Mouse (Mus musculus) myocyte (in vitro differentiated cells): ENCODE results near the gene Atp8a1. TPM values are rescaled to one million over a fixed set of nuclear protein-coding genes. Genes with fewer than 3 reads are reported as not detected.

Experiments
- H3K27me3 ChIP-seq: one replicate; pipeline ENCODE4 v1.6.1; 2011; ENCODE audit not compliant: control insufficient read depth, insufficient read depth, insufficient read length
- H3K36me3 ChIP-seq: one replicate; pipeline ENCODE4 v1.6.1; 2011; ENCODE audit not compliant: control insufficient read depth, insufficient read depth
- H3K4me2 ChIP-seq: one replicate; pipeline ENCODE4 v1.6.1; 2011; ENCODE audit warnings: low read depth, control low read depth
- H3K4me3 ChIP-seq: one replicate; pipeline ENCODE4 v1.5.1; 2011; ENCODE audit warnings: mild to moderate bottlenecking, control low read depth, moderate library complexity
- H3K79me2 ChIP-seq: one replicate; pipeline ENCODE4 v1.6.1; 2011; ENCODE audit not compliant: control insufficient read depth, insufficient read depth
- H3ac ChIP-seq: one replicate; pipeline ENCODE4 v1.6.1; 2011; ENCODE audit not compliant: control insufficient read depth, insufficient read length
- CEBPB ChIP-seq: IDR thresholded peaks from 2 replicates; pipeline ENCODE4 v1.6.1; 2011; ENCODE audit warnings: mild to moderate bottlenecking, moderate library complexity; ENCODE audit not compliant: poor library complexity, insufficient read depth, severe bottlenecking
- E2F4 ChIP-seq: IDR thresholded peaks from one replicate; pipeline ENCODE4 v1.6.1; 2011; ENCODE audit warnings: mild to moderate bottlenecking, control low read depth, moderate library complexity; ENCODE audit not compliant: insufficient read depth
- MAX ChIP-seq: IDR thresholded peaks from one replicate; pipeline ENCODE4 v1.6.1; 2011; ENCODE audit warnings: low read depth, mild to moderate bottlenecking, control low read depth
- MYOD1 ChIP-seq, 3 experiments: IDR thresholded peaks; one replicate each; pipeline ENCODE4 v1.6.1; 2011; ENCODE audit warnings: control low read depth in 2 of 3, low read depth in 2 of 3, mild to moderate bottlenecking in 2 of 3, moderate library complexity in 1 of 3; ENCODE audit not compliant: insufficient read length in 2 of 3, control insufficient read depth in 1 of 3
- MYOG ChIP-seq, 3 experiments: IDR thresholded peaks; one replicate each; pipeline ENCODE4 v1.6.1; 2011; ENCODE audit warnings: control low read depth in 2 of 3, low read depth in 2 of 3, mild to moderate bottlenecking in 2 of 3; ENCODE audit not compliant: insufficient read length in 2 of 3, control insufficient read depth in 1 of 3, insufficient read depth in 1 of 3
- POLR2A ChIP-seq: IDR thresholded peaks from one replicate; pipeline ENCODE4 v1.6.1; 2011; ENCODE audit warnings: low read depth, mild to moderate bottlenecking, control low read depth, moderate library complexity; ENCODE audit not compliant: insufficient read length
- POLR2AphosphoS2 ChIP-seq: IDR thresholded peaks from one replicate; pipeline ENCODE4 v1.6.1; 2011; ENCODE audit warnings: low read depth, control low read depth; ENCODE audit not compliant: insufficient read length
- REST ChIP-seq: IDR thresholded peaks from one replicate; pipeline ENCODE4 v1.6.1; 2011; ENCODE audit warnings: mild to moderate bottlenecking, control low read depth, moderate library complexity; ENCODE audit not compliant: insufficient read depth, insufficient read length
- SRF ChIP-seq: IDR thresholded peaks from one replicate; pipeline ENCODE4 v1.6.1; 2011; ENCODE audit warnings: low read depth; ENCODE audit not compliant: control insufficient read depth, insufficient read length
- TCF12 ChIP-seq: IDR thresholded peaks from one replicate; pipeline ENCODE4 v1.6.1; 2011; ENCODE audit warnings: mild to moderate bottlenecking, control low read depth; ENCODE audit not compliant: poor library complexity, insufficient read depth, severe bottlenecking
- TCF3 ChIP-seq: IDR thresholded peaks from one replicate; pipeline ENCODE4 v1.6.1; 2011; ENCODE audit warnings: low read depth, control low read depth; ENCODE audit not compliant: insufficient read length
- USF1 ChIP-seq: IDR thresholded peaks from one replicate; pipeline ENCODE4 v1.6.1; 2011; ENCODE audit warnings: low read depth, mild to moderate bottlenecking, control low read depth, moderate library complexity
- polyA plus RNA-seq: library from polyadenylated mRNA; unstranded; fragments of >200 nt; fragmentation: generic; extraction: Trizol; gene quantifications from one replicate; pipeline ENCODE4 v1.2.1, GENCODE M21; 2012; ENCODE audit warnings: missing spikeins

Gene Atp8a1
- polyA plus RNA-seq, 1 experiment: 0.02 TPM

GRCm38 (mm10) chr5:67605951-67606350 is 241.3 kb downstream of the Atp8a1 start:
- no peaks in the 10 kb centered on the region for H3K36me3 ChIP-seq
- TF ChIP-seq MYOG (IDR thresholded peaks at IDR 0.05; ENCODE audit: control insufficient read depth in 1 of 3, insufficient read depth in 1 of 3, insufficient read length in 2 of 3, low read depth in 2 of 3) (no peak), POLR2A (no peak), REST (no peak), CEBPB (no peak), TCF12 (no peak), USF1 (no peak), SRF (no peak), MAX (no peak), E2F4 (no peak), MYOD1 (IDR thresholded peaks at IDR 0.05; ENCODE audit: control insufficient read depth in 1 of 3, insufficient read length in 2 of 3, low read depth in 2 of 3) (no peak), TCF3 (no peak), POLR2AphosphoS2 (no peak)
- no peak overlapping the region for H3K4me2 ChIP-seq
- no peaks in the 10 kb centered on the region for H3K79me2 ChIP-seq
- no peak overlapping the region for H3ac ChIP-seq
- no peaks in the 10 kb centered on the region for H3K27me3 ChIP-seq
- no peak overlapping the region for H3K4me3 ChIP-seq

GRCm38 (mm10) chr5:67599935-67600334 is 247.3 kb downstream of the Atp8a1 start:
- H3K4me2 ChIP-seq: no peak overlapping the region

GRCm38 (mm10) chr5:67595629-67596028 is 251.6 kb downstream of the Atp8a1 start:
- H3K4me3 ChIP-seq: no peak overlapping the region
- no peaks in the 10 kb centered on the region for H3K79me2 ChIP-seq
- no peaks in the 10 kb centered on the region for H3K27me3 ChIP-seq
- no peak overlapping the region for H3ac ChIP-seq
- H3K36me3 ChIP-seq: no peaks in the 10 kb centered on the region
- TF ChIP-seq POLR2AphosphoS2 (no peak), TCF3 (no peak), REST (no peak), MYOD1 (IDR thresholded peaks at IDR 0.05; ENCODE audit: control insufficient read depth in 1 of 3, insufficient read length in 2 of 3, low read depth in 2 of 3) (no peak), CEBPB (no peak), MYOG (IDR thresholded peaks at IDR 0.05; ENCODE audit: control insufficient read depth in 1 of 3, insufficient read depth in 1 of 3, insufficient read length in 2 of 3, low read depth in 2 of 3) (no peak), TCF12 (no peak)
- H3K4me2 ChIP-seq: no peak overlapping the region

More at GRCm38 (mm10) chr5:67599935-67600334, 247.3 kb downstream of the Atp8a1 start:
- H3ac ChIP-seq: no peak overlapping the region
- TF ChIP-seq MAX (no peak), POLR2AphosphoS2 (no peak), MYOD1 (IDR thresholded peaks at IDR 0.05; ENCODE audit: control insufficient read depth in 1 of 3, insufficient read length in 2 of 3, low read depth in 2 of 3) (no peak), REST (no peak), POLR2A (no peak), CEBPB (no peak), E2F4 (no peak), MYOG (IDR thresholded peaks at IDR 0.05; ENCODE audit: control insufficient read depth in 1 of 3, insufficient read depth in 1 of 3, insufficient read length in 2 of 3, low read depth in 2 of 3) (no peak), SRF (no peak), USF1 (no peak), TCF3 (no peak), TCF12 (no peak)
- no peaks in the 10 kb centered on the region for H3K79me2 ChIP-seq
- no peak overlapping the region for H3K4me3 ChIP-seq
- no peaks in the 10 kb centered on the region for H3K36me3 ChIP-seq
- H3K27me3 ChIP-seq: no peaks in the 10 kb centered on the region

GRCm38 (mm10) chr5:67595070-67595469 is 252.2 kb downstream of the Atp8a1 start:
- Histone ChIP-seq H3ac (no peak overlapping the region), H3K36me3 (no peaks in the 10 kb centered on the region), H3K4me3 (no peak overlapping the region), H3K4me2 (no peak overlapping the region), H3K79me2 (no peaks in the 10 kb centered on the region), H3K27me3 (no peaks in the 10 kb centered on the region)
- TF ChIP-seq MYOD1 (IDR thresholded peaks at IDR 0.05; ENCODE audit: control insufficient read depth in 1 of 3, insufficient read length in 2 of 3, low read depth in 2 of 3) (no peak), REST (no peak), SRF (no peak), MAX (no peak), TCF3 (no peak), CEBPB (no peak), POLR2AphosphoS2 (no peak)

- Histone ChIP-seq H3ac (no peak overlapping the region), H3K79me2 (no peaks in the 10 kb centered on the region), H3K4me3 (no peak overlapping the region), H3K36me3 (no peaks in the 10 kb centered on the region), H3K4me2 (no peak overlapping the region), H3K27me3 (no peaks in the 10 kb centered on the region)
- no peak for TF ChIP-seq MAX
- TF ChIP-seq TCF12: no peak
- no peak for TF ChIP-seq TCF3
- no peak for TF ChIP-seq POLR2AphosphoS2
- no peak for TF ChIP-seq MYOD1 (IDR thresholded peaks at IDR 0.05; ENCODE audit: control insufficient read depth in 1 of 3, insufficient read length in 2 of 3, low read depth in 2 of 3)
- no peak for TF ChIP-seq USF1
- TF ChIP-seq CEBPB: no peak
- no peak for TF ChIP-seq REST
- no peak for TF ChIP-seq POLR2A
- no peak for TF ChIP-seq SRF
Observed at GRCm38 (mm10) chr5:67579725-67580633, 267.3 kb downstream of the Atp8a1 start.
